Mouse (Mus musculus) liver, embryonic 16.5 days (tissue): ENCODE measurements around the gene Snx9. TPM values are rescaled to one million over a fixed set of nuclear protein-coding genes. Genes with fewer than 3 reads are reported as not detected.
A peak's percentile ranks its signal among the peaks of the same experiment; 100 is the strongest.

Source experiments
- ATAC-seq: fragments of 200-750 bp; cut with Nextera tagmentation; 2 replicates; pipeline ENCODE4 v1.8.0; 2017; ENCODE audit warnings: low read depth, mild to moderate bottlenecking, moderate number of reproducible peaks, moderate library complexity
- H3K27ac ChIP-seq: fragments of 300-500 bp; sonication (generic); 2 replicates; pipeline ENCODE4 v1.5.1; 2014; ENCODE audit warnings: mild to moderate bottlenecking, low read length
- H3K27me3 ChIP-seq: fragments of 300-500 bp; sonication (generic); 2 replicates; pipeline ENCODE4 v1.6.1; 2014; ENCODE audit warnings: low read depth, low read length, mixed read lengths; ENCODE audit not compliant: control insufficient read depth, insufficient read depth
- H3K36me3 ChIP-seq: fragments of 300-500 bp; sonication (generic); 2 replicates; pipeline ENCODE4 v1.6.1; 2014; ENCODE audit warnings: mild to moderate bottlenecking; ENCODE audit not compliant: control insufficient read depth, insufficient read depth
- H3K4me1 ChIP-seq: fragments of 300-500 bp; sonication (generic); 2 replicates; pipeline ENCODE4 v1.6.1; 2014; ENCODE audit warnings: low read depth, low read length, mixed read lengths; ENCODE audit not compliant: control insufficient read depth
- H3K4me2 ChIP-seq: fragments of 300-500 bp; sonication (generic); 2 replicates; pipeline ENCODE4 v1.6.1; 2014; ENCODE audit warnings: low read depth, low read length, mixed read lengths
- H3K4me3 ChIP-seq: fragments of 300-500 bp; sonication (generic); 2 replicates; pipeline ENCODE4 v1.5.1; 2014; ENCODE audit warnings: low read depth, mild to moderate bottlenecking, low read length
- H3K9ac ChIP-seq: fragments of 300-500 bp; sonication (generic); 2 replicates; pipeline ENCODE4 v1.6.1; 2014; ENCODE audit warnings: low read depth, low read length
- H3K9me3 ChIP-seq: fragments of 300-500 bp; sonication (generic); replicated peaks from 2 replicates; pipeline ENCODE4 v1.6.1; 2016; ENCODE audit warnings: low read length; ENCODE audit not compliant: control insufficient read depth
- WGBS: fragments of 180-500 bp; shearing (Covaris S2); extraction: QIAGEN DNeasy Blood & Tissue Kit; methylation state at CpG from one replicate; pipeline ENCODE4 v1.1.7; 2014; ENCODE audit not compliant: insufficient replicate concordance; 5-methylcytosine and 5-hydroxymethylcytosine counted together
- polyA plus RNA-seq: library from polyadenylated mRNA; unstranded; fragments of >200 nt; fragmentation: Nextera tagmentation; extraction: Ambion mirVana; gene quantifications from 2 replicates; pipeline ENCODE4 v1.2.1, GENCODE M21; 2015

Snx9 gene
- polyA plus RNA-seq, 1 experiment from 2014 or later, result 10.5 TPM

DNA sequence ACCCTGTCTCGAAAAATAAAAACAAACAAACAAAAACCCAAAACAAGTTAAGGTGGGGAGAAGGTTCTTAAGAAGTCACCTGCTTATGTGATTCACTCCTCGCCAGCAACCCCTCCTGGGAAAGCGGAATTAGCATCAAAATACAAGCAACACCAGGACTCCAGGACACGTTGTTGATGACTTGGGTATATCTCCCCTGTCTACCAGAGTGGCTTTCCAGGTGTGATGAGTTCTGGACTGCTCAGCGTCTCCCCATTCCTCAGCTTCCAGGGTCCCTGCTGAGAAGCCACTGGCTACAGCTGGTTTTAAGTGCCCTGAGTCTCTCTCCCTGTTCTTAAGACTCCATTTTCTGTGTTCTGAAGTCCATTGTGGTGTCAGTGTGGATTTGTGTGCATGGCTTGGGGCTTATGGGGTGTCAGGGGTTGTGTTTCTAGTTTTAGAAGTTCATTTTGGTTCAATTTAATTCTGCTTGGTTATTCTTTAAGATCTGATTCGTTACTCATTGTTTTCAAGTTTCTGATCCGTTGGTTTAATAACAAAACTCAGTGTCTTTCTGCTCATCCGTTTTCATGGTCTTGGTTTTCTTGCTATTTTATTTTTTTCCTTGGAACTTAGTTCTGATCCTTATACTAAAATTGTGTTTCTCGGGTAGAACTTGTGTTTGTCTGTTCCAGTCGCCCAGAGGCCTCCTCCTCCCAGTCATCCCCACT lies 7.7 kb downstream of the Snx9 start:
- no peaks in the 10 kb centered on the region for H3K27me3 ChIP-seq
- no peaks in the 10 kb centered on the region for H3K36me3 ChIP-seq
- no peaks in the 10 kb centered on the region for H3K9me3 ChIP-seq
- WGBS, result 51% methylated on average over 10 of the region's 10 CpGs
- peak overlapping the region; percentile 45 for H3K4me2 ChIP-seq
- ATAC-seq, result no peak
- peak overlapping the region; percentile 65 for H3K27ac ChIP-seq
- peaks cover 3% of the 10 kb centered on the region; the same call in 1 of the 2 replicates for H3K4me1 ChIP-seq
- peak overlapping the region; percentile 32; the same call in 1 of the 2 replicates for H3K9ac ChIP-seq
- peak overlapping the region; percentile 19; the same call in 1 of the 2 replicates for H3K4me3 ChIP-seq

DNA sequence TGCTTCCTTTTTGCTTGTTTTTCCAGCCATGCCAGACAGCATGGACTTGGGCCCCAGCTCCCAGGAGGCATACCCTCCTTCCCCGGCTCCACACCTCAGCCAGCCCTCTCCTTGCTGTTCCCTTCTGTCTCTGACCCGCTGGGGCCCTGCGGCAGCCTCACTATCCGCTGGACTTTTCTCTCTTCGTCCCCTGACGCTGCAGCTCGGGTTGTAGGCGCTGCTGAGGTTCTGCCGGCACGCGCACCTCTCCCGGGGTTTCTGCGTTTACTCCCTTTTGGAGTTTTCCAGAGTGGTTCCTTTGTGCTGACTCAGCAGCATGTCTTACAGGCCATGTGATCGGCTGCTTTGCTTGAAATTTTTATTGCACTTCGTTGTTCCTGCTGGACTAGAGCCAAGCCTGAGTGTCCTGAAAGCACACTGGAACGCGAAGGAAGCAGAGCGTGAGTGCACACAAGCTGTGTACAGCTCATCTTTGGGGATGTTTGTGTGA lies 8.3 kb downstream of the Snx9 start:
- WGBS, result 45% methylated on average over 18 of the region's 18 CpGs
- Histone ChIP-seq H3K27me3 (no peaks in the 10 kb centered on the region), H3K4me3 (peak overlapping the region; percentile 19; the same call in 1 of the 2 replicates), H3K27ac (peak overlapping the region; percentile 65), H3K9ac (peak overlapping the region; percentile 32; the same call in 1 of the 2 replicates), H3K4me2 (peak overlapping the region; percentile 45), H3K9me3 (no peaks in the 10 kb centered on the region), H3K4me1 (peaks cover 3% of the 10 kb centered on the region; the same call in 1 of the 2 replicates), H3K36me3 (no peaks in the 10 kb centered on the region)
- ATAC-seq, result peak; percentile 39; the same call in 1 of the 2 replicates

DNA sequence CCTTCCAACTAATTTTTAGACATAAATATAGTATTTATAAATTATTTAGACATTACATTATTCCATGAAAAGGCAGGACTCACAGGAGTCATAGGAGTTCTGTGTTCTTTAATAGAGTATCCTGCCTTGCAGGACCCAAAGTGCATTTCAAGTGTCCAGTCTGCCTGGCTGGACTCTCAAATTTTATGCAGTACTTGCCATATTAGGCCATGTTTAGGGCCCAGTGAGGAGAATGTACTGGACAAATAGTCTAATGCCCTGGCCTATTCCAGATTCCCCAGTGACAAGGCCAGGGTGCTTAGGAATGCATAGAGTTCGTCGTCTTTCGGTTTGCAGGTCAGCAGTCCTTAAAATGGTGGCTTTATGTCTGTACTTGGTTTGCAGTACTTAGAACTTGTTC lies 8.9 kb downstream of the Snx9 start:
- Histone ChIP-seq H3K27ac (no peak overlapping the region), H3K4me3 (no peak overlapping the region), H3K9me3 (no peaks in the 10 kb centered on the region), H3K27me3 (no peaks in the 10 kb centered on the region), H3K36me3 (no peaks in the 10 kb centered on the region), H3K4me2 (no peak overlapping the region), H3K9ac (no peak overlapping the region), H3K4me1 (peaks cover 3% of the 10 kb centered on the region; the same call in 1 of the 2 replicates)
- WGBS, result 76% methylated on average over 3 of the region's 3 CpGs
- no peak for ATAC-seq

DNA sequence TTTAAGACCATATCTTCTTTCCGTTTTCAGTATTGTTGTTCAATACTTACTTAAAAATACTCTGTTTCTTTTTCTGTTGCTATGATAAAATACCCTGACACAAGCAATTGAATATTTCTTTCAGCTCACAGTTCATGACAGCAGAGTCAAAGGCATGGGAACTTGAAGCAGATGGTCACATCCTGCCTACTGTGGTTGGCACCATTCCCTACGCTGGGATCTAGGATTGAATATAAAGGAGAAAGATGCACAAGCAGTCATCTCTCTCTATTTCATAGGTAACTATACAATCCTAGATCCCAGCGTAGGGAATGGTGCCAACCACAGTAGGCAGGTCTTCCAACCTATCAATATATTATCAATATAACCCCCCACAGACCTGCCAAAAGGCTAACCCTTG lies 9.3 kb downstream of the Snx9 start:
- no peak overlapping the region for H3K27ac ChIP-seq
- H3K36me3 ChIP-seq, result no peaks in the 10 kb centered on the region
- H3K4me1 ChIP-seq, result peaks cover 3% of the 10 kb centered on the region; the same call in 1 of the 2 replicates
- H3K4me3 ChIP-seq, result no peak overlapping the region
- no peaks in the 10 kb centered on the region for H3K27me3 ChIP-seq
- H3K4me2 ChIP-seq, result no peak overlapping the region
- no peaks in the 10 kb centered on the region for H3K9me3 ChIP-seq
- WGBS, result 82% methylated on average over 3 of the region's 3 CpGs
- ATAC-seq, result no peak
- H3K9ac ChIP-seq, result no peak overlapping the region

DNA sequence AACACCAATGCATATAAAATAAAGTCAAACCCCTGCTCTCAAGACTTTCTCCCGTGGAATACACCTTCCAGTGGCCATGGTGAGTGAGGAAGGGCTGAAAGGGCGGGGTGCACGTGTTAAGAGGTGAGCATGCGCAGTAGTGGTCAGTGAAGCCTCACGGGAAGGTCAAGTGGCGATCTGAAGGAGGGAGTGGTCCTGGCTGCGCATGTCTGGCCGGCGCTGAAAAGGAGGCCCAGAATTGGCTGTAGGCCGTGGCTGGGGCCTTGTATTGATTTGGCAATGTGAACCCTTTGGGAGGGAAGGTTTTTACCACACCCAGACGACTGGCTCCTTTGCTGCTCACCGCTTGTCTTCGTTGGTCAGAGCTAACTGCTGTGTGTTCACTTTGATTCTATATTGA lies 12.8 kb downstream of the Snx9 start:
- H3K9ac ChIP-seq, result no peak overlapping the region
- H3K36me3 ChIP-seq, result no peaks in the 10 kb centered on the region
- no peak overlapping the region for H3K27ac ChIP-seq
- no peak overlapping the region for H3K4me2 ChIP-seq
- no peaks in the 10 kb centered on the region for H3K9me3 ChIP-seq
- no peak for ATAC-seq
- H3K4me3 ChIP-seq, result no peak overlapping the region
- H3K27me3 ChIP-seq, result no peaks in the 10 kb centered on the region
- WGBS, result 84% methylated on average over 13 of the region's 13 CpGs
- H3K4me1 ChIP-seq, result peaks cover 3% of the 10 kb centered on the region; the same call in 1 of the 2 replicates

DNA sequence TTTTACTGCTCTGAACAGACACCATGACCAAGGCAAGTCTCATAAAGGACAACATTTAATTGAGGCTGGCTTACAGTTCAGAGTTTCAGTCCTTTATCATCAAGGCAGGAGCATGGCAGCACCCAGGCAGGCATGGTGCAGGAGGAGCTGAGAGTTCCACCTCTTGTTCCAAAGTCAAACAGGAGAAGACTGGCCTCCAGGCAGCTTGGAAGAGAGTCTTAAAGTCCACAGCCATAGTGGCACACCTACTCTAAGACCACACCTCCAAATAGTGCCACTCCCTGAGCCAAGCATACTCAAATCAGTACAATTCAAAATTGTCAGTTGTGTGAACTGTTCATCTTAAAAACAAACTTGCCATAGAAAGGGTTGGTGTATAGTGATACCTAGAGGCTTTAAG lies 14.4 kb downstream of the Snx9 start:
- H3K36me3 ChIP-seq, result no peaks in the 10 kb centered on the region
- H3K27me3 ChIP-seq, result no peaks in the 10 kb centered on the region
- H3K4me3 ChIP-seq, result no peak overlapping the region
- H3K27ac ChIP-seq, result no peak overlapping the region
- H3K9ac ChIP-seq, result no peak overlapping the region
- no peaks in the 10 kb centered on the region for H3K4me1 ChIP-seq
- H3K9me3 ChIP-seq, result no peaks in the 10 kb centered on the region
- no peak for ATAC-seq
- no peak overlapping the region for H3K4me2 ChIP-seq

DNA sequence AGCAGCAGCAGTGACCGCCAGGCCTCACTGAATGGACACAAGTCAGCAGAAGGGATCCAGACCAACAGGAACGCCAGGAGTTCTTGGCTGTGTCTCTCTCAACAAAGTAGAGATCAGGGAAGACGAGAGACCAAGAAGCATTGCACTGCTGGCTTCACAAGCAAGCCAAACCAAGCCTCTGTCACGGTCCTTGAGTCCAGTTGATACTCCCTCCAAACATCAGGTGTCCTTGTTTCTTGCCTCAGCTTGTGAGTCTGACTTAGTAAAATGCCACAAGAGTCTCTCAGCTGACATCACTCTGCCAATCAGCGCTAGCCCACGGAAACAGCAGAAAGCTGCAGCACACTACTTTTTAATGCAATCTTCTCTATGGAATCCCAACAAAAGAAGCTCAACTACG lies 15.3 kb downstream of the Snx9 start:
- H3K27me3 ChIP-seq, result no peaks in the 10 kb centered on the region
- WGBS, result 78% methylated on average over 7 of the region's 7 CpGs
- ATAC-seq, result no peak
- no peaks in the 10 kb centered on the region for H3K9me3 ChIP-seq
- no peak overlapping the region for H3K4me2 ChIP-seq
- H3K9ac ChIP-seq, result no peak overlapping the region
- no peak overlapping the region for H3K27ac ChIP-seq
- no peaks in the 10 kb centered on the region for H3K4me1 ChIP-seq
- no peak overlapping the region for H3K4me3 ChIP-seq
- H3K36me3 ChIP-seq, result no peaks in the 10 kb centered on the region

DNA sequence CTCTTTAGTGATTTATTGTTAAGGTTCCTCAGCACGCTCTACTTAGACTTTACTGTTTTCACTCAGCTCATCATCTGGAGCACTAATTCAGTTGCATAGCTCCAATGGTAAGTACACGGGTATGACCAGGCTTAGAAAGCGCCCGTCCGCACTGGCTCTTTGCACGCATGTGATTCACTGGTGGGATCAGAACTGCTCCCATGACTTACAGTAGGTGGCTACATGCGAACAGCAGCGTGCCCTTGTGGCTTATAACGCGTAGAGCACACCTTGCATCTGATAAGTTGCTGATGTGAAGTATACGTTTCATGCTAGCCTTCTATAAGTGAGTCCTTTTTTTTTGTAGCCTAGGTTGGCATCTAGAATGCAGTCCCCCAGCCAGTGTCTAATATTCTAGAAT lies 16.1 kb downstream of the Snx9 start:
- H3K9ac ChIP-seq, result no peak overlapping the region
- H3K4me3 ChIP-seq, result no peak overlapping the region
- H3K27me3 ChIP-seq, result no peaks in the 10 kb centered on the region
- H3K9me3 ChIP-seq, result no peaks in the 10 kb centered on the region
- 77% methylated on average over 11 of the region's 11 CpGs for WGBS
- ATAC-seq, result no peak
- H3K36me3 ChIP-seq, result no peaks in the 10 kb centered on the region
- no peak overlapping the region for H3K4me2 ChIP-seq
- no peak overlapping the region for H3K27ac ChIP-seq
- H3K4me1 ChIP-seq, result no peaks in the 10 kb centered on the region

DNA sequence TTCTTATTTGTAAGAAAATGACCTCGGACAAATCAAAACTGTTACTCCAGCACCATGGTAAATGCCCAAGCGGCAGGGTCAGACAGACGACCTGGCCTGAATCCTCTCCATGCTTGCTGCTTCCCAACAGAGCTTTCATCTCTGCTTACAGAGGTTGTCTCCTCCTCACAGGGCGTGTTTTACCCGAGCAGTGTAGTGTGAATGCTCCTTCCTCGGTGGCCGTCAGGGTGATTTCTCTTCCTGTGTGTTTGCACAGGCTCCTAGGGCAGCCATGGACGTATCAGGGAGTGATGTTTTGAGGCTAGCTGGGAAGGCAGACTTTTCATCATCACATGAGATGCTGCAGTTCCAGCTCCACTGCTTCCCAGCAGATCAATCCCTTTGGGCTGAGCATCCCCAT lies 17.1 kb downstream of the Snx9 start:
- no peak for ATAC-seq
- H3K9ac ChIP-seq, result no peak overlapping the region
- no peaks in the 10 kb centered on the region for H3K27me3 ChIP-seq
- no peaks in the 10 kb centered on the region for H3K36me3 ChIP-seq
- 58% methylated on average over 8 of the region's 8 CpGs for WGBS
- H3K4me1 ChIP-seq, result no peaks in the 10 kb centered on the region; the same call in 1 of the 2 replicates
- no peak overlapping the region for H3K4me3 ChIP-seq
- no peak overlapping the region for H3K27ac ChIP-seq
- H3K9me3 ChIP-seq, result no peaks in the 10 kb centered on the region
- no peak overlapping the region for H3K4me2 ChIP-seq
